Mouse (Mus musculus): Measurements from ENCODE around the gene Gm7544.
"Not testable (repeated sequence)": the region's sequence is repeated elsewhere in the genome, so short reads cannot be mapped to it uniquely, and the experiment has no call there.

DNA sequence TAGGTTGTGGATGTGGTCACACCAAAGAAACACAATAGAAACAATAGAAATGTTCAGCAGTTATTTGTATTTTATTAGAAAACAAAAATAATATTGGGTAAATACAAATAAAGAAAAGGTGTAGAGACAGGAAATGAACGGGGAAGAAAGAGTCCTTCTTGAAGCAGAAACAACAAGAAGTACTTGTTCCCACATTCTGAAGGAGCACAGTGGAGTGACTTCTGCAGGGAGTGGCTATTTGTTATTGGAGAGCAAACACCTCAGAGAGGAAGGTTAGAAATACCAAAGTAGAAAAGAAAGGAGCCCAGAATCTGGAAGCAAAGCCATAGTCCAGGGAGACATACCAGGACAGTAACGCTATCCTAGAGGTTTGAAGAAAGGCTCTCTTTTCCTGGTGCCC is 13.3 kb downstream of the Gm7544 start:
- not testable (repeated sequence) for TF ChIP-seq CTCF (IDR thresholded peaks at IDR 0.05; ENCODE audit: borderline replicate concordance, insufficient read depth, low read length); POLR2A (IDR thresholded peaks at IDR 0.05; ENCODE audit: low read depth, low read length)
